Mouse (Mus musculus) liver, adult (tissue): ENCODE measurements at regions not wholly inside any gene's neighbourhood (a gene's known extent, or its start where the extent isn't known, plus 50 kb on each side); places are given as distances from the start of the nearest gene placed in this dataset.

Experiments
- GATA4 ChIP-seq: IDR thresholded peaks from 2 replicates; pipeline ENCODE4 v1.6.1; 2014; ENCODE audit warnings: mild to moderate bottlenecking, low read length; ENCODE audit not compliant: insufficient replicate concordance

DNA sequence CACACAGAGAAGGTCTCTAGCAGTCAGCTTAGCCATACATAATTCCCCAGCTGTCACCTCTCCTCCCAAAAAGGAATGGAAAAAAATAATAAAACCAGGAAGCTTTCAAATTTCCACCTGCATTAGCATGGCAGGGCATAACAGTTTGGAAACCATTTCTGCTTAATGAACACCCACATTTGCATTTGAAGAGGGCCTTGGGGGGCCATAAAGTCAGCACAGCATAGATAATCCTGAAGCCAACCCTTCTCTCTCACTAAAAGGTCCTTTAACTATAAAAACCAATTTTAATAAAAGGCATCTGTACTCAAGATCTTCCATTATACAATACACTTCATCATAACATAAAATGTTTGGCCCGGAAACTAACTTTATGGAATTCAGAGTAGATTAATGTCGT, 360.1 kb upstream of the Map3k7 start:
- TF ChIP-seq GATA4, result no peak

DNA sequence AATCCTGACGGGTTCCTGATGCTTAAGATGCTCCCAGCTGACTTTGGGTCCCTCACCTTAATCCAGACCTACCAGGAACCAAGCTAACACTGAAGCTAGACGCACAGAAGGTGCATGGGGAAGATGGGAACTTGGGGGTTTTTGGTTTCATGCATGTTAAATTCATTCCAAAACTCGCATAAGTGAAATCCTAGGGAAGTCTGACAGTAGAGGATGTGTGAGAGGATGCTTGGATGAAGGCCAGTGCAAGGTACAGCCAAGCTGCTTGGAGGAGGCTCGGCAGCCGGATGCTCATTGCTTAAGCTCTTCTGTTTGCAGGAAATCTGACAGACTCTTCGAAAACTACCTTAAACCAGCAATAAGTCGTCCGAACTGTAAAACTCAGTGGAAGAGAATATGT, 355.1 kb upstream of the Map3k7 start:
- TF ChIP-seq GATA4, result no peak

DNA sequence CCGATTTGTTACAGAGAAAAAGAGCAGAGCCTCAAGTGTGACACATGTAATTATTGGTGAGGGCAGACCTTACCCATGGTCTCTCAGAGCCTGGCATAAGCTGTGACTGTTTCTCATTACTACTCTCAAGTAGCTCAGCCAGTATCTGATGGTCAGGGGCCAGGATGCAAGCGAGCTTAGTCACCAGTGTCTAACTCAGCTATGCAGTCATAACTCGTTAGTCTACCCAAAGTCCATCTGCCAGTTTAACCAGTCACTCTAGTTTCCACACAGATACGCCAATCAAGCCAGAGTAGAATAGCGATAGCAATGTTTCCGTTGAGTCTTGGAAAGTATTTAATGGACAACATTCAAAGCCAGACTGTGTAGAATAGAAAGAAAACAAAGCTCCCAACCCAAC, 354.3 kb upstream of the Map3k7 start:
- no peak for TF ChIP-seq GATA4

DNA sequence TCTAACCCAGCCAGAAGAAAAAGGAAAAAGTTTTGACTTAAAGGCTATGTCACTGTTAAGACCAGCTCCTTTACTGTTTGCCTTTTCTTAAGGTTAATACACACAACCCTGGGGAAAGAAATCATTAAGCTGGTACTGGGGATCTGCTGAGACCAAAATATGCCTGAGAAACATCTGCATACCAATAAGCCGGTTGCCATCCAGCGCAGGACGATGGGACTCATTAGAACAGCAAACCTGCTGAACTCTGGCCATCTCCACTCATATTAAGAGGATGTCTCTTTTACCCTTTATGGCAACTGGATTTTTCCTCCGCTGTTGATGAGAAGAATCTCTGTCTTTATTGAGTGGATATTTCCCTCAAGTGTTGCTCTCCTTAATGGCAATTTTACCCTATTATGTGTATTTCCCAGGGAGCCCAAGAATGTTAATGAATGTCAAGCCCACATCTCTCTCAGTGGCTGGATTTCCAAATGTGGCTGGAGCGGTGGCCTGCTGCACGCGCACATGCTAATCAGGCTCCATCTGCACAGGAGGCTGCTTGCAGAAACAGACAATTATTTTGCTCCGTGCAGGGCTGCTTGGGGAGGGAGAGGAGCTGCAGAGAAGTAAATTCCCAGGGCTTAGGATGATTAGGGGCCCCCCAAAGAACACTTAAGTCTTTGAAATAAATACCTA, 351.6 kb upstream of the Map3k7 start:
- TF ChIP-seq GATA4, result no peak

DNA sequence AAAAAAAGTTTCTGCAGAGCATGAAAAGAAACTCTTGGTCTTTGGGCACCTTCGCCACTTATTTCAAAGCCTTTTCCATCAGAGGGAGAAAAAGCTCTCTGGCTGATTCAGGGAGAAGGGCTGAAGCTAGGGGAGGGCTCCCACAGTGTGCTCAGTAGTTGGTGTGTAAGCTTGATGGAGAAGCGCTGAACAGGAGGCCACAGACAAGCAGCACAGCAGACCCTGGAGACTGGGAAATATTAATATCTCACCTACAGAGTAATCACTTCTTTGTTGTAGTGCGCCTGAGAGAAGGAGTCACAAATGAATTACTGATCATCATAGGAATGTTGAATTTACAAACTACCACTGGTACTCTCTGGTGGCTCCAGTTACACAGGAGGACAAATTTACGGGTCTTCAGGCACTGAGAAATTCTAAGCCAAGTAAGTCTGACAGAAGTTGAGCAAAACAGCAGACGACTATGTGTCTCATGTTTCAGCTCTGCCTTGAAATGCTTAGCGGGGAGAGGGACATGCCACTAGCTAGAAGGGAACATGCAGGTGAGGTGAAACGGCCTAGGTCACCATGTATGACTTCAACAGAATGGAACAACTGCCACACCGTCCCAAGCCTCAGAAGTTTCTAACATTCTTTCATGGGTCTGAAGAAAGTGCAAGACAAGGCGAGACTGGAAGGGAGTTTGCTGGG, 350.9 kb upstream of the Map3k7 start:
- no peak for TF ChIP-seq GATA4

DNA sequence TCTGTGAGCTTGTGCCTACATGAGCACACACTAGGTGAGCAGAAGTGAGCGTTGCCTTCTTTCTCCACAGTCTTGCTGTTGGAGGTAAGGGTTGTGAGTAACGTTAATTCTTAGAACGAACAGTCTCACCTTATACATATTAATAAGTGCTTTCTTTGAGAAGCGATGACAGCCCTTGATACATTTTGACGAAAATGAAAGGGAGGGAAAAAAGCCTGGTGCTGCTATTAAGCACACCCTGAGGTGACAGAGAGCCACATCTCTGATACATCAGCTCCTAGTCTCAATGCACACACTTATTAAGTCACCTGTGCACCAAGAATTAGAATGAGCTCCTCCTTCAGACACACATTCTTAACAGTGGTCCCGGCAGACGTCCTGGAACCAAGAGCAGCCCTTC, 346.3 kb upstream of the Map3k7 start:
- TF ChIP-seq GATA4, result no peak

DNA sequence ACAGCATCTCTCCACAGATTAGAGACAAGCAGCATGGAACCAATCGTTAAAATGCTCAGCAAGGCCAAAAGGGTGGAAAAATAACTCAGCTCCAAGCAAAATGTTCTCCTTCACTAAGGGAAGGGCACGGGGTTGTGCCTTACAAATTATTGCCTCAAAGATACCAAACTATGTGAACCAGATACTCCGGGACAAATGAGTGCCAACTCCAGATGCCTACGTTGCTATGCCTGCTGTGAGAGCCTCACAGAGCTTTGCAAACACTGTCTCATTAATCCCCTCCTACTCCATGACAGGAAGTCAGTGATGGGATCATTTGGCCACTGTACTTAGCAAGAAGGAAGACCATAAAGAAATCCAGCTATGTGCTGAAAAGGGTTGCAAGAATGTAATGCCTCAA, 345.9 kb upstream of the Map3k7 start:
- TF ChIP-seq GATA4, result no peak

DNA sequence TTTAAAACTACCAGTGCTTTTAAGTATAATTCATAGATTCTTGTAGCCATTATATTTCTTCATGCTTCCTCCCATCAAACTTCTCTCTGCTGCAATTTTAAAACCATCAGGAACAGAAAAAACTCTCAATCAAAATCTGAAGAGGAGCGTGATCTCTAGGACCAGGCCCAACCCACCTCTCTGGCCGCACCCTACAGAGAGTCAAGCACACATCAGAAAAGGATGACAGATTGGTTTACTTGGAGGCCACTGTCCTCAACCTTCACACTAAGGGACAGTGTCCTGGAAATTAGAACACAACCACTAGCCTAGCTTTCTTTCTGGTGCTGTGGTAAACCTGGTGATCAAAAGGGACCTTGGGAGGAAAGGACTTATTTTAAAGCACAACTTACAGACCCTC, 342.7 kb upstream of the Map3k7 start:
- TF ChIP-seq GATA4, result no peak

DNA sequence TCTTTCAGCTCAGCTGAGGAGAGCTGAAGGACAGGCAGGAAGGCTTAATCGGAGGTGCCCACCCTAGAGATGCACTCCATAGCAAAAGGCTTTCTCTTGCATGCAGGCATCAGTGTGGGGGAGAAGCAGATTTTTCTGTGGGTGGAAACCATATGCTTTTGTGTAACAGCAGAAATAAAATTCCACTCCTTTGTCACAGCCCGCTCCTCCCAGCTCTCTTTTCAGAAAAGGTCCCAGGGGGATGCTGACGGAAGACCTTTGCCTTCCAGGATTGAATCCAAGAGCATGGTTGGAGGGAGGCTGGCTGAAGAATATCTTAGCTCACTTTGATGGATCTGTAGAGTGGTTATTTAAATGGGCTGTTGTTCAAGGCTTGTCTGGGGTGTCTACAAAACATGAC, 336.8 kb upstream of the Map3k7 start:
- no peak for TF ChIP-seq GATA4

DNA sequence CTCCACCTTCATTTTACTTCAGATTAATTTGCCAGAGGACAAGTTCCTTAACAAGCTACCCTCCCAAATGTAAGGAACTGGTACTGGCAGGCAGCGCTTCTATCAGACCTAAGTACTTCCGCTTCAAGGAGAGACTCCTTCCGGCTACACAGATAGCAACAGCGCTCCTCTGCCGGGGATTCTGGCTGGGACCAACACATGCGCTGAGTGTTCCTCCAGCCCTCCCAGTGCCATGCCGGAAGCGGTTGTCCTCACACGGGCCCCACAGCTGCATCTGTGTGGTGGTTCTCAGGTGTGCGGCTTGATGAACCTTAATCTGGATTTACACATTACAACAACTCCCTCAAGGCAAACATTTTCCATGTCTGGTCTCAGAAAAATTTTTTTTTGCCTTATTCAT, 336.1 kb upstream of the Map3k7 start:
- TF ChIP-seq GATA4, result no peak

DNA sequence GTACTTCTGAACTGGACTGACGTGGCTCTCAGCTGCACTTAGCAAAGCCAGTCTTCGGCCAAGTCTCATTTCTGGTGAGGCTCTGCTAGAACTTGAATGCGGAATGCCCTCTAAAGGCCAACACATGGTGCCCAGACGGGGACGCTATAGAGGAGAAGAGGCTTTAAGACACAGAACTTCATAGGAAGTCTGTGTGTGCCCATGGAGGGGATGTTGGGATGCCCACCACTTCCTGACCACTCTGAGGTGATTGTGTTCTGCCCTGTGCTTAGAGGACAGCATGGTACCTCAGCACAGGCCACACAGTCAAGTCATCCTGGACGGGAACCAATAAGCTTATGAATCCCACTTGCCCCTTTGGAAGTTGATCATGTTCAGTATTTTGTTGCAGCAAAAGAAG, 325.3 kb upstream of the Map3k7 start:
- TF ChIP-seq GATA4, result no peak

DNA sequence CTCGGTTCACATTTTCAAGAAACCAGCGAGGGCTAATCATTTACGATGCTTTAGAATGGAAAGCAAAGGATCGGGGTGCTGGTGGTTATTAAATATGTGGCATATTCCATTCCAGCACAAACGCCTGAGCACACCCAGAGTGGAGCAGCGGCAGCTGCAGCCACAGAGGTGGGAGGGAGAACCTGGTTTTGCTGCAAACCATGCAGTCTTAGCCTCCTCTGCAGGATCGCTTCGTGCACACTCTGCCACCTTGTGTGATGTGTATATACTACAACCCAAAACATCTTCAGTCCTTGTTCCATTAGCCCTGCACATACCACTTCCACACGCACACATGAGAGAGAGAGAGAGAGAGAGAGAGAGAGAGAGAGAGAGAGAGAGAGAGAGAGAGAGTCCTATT, 321.7 kb upstream of the Map3k7 start:
- no peak for TF ChIP-seq GATA4

DNA sequence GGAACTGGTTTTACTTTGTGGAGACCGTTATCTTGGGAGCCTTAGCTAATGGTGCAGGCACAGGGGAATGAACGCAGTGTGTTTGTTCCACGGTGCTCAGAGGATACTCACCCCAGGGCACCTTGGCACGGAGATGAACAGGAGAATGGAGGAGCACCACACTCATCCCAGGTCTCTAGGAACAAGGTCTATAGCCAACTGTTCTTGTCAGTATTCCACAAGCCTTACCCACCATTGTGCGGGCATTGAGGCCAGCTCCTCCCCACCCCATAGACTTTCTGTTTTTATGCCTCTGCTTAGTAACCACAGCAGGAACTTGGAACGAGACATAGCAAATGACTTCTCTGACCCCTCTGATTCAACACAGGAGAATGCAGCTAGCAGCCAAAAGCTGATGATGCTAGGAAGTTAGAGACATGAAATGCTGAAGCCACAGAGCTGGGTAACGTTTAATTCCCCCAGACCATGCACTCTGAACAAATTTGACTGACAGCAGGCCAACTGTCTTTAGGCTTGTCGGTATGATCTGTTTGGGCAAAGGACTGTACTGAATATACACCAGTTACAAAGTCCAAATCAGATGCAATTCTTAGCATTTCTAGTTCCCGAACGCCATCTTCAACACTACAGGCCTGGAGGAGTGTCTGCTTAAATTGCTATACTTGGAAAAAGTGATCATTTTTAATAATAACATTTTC, 321.2 kb upstream of the Map3k7 start:
- TF ChIP-seq GATA4, result no peak

DNA sequence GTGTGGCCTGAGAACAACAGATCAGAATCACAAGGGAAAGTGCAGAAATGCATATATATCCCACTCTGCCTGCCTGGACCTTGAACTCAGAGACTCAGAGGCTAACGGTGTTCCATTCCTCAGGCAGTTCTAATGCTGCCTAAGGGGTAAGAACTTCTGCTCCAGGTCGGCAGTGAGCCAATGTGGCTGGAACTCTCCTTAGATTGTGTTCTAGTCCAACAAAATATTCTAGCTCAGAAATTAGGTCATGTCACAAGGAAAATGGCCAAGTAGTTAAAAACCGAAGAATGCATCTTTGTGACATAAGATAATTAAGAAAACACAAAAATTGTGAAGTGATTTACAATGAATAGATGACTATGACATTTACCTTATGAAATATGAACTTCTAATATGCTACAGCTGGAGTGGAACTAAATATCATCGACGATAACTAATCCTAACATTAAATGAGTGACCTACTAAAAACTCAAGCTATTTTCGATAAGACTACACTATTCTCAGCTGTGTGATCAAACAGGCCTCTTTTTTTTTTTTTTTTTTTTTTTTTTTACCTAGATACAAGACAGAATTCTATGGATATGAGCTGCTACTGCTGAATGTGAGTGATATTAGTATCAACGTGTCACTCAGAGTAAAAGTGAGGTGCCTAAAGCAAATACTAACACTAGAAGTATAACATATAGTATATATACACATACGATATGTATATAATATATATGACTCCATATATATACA, 315.1 kb upstream of the Map3k7 start:
- TF ChIP-seq GATA4, result no peak

DNA sequence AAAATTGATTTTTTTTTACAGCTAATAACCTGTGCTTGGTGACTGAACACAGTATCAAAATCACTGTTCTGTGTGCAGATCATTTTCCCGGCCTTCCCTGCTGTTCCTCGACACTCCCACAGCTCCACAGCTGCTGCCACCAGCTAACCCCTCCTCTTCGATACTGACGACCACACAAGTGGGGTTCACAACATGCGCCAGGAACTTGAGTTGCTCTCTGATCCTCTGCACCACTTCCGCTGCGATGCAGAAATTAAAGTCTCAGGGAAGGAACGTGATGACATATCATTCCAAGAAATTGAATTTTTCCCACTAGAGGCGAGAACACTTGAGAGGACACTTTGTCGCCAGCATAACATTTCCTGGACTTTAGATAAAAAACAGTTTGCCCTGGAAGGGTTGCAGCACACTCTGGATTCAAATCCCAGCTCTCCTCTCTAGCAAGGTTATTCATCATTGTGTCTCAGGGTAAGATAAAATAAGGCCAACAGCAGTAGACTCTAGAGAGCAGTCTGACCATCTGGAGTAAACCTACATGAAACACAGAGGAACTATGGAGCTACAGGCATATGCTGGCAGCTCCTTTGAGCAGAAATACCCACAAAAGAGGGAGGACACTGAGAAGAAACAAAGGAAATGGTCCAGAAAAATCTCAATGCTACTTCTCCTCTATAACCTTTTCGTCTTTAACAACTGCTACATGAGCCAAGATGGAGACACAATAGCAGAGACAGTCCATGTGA, 308.4 kb upstream of the Map3k7 start:
- no peak for TF ChIP-seq GATA4

DNA sequence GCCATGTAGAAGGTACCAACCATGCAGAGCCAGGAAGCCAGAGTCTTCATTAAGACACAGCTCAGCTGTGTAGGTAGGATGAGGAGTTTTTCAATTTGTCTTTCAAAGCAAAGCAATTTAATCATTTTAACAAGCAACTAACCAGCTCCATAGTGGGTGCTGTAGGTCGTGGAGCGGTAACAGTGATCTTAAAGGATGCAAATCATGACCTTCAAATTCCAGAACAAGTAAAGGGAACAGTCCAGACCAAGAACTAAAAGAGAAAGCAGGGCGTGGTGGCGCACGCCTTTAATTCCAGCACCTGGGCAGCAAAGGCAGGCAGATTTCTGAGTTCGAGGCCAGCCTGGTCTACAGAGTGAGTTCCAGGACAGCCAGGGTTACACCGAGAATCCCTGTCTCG, 307.8 kb upstream of the Map3k7 start:
- TF ChIP-seq GATA4, result no peak

DNA sequence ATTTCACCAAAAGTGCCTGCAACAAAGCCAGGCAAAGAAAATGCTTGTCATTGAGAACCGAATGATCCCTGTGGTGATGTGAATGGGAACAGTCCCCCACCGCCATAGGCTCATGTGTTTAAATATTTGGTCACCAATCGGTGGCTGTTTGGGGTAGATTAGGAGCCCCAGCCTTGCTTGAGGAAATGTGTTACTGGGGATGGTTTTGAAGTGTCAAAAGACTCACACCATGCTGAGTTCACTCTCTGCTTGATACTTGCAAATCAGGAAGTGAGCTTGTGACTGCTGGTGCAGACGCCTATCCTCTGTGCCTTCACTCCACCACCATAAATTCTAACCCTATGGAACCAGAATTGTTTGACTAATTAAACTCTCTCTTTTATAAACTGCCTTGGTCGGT, 305.1 kb upstream of the Map3k7 start:
- TF ChIP-seq GATA4, result no peak
